Mouse (Mus musculus): ENCODE measurements around the gene Gm28308. TPM values are rescaled to one million over a fixed set of nuclear protein-coding genes. Genes with fewer than 3 reads are reported as not detected.

Gene Gm28308
- polyA plus RNA-seq (2015; fragmentation: Nextera tagmentation; extraction: Ambion mirVana), result not detected in 2 replicates

DNA sequence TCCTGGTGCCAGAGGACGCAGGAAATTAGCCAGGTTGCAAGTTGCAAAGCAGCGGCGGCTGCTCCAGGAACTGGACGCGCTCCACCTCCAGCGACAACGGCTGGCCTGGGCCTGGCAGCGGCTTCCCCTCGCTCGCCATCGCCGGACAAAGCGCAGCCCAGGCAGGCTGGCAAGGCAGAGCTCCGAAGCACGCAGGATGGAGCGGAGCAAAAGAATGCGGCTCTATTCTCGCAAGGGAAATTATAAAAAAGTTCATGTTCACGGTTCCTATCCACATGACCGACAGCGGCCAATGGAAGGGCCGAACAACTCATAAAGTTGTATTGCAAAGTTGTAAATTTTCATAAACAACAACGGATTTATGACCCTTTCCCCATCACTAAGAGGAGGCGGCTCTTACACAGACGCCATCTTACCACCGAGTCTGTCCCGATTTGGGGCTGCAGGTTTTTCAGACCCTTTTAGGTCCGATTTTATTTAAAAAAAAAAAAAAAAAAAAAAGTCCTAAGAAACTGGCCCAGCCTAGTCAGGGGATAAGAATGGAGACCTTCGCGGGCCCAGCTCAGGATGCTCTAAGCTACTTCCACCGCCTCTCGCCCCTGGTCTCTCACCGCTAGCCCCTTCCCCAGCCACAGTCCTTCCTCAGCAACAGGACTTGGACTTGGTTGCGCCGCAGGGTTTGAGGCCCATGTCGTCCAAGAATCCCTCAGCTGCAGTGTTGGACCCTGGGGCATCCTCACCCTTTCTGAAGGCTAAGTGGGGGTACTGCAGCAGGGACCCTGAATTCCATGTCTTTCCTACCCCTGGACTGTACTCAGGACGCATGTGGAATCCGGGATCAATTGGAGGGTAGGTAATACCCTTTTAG is at the start of gene Gm28308, which contains the start of gene Hoxa3:
Gene Gm28308, minus strand, starts transcription at position 221 of the 868 bp plus-strand sequence.
Gene Hoxa3, minus strand, starts transcription at position 218 of the 868 bp plus-strand sequence.
- H3K4me3 ChIP-seq (ENCODE audit: low read length), result peak within 1 kb of the TSS; percentile 30
- peaks cover 69% of the 10 kb centered on the region for H3K27me3 ChIP-seq (replicated peaks; ENCODE audit: control insufficient read depth, insufficient read depth, low read length)
- no peak for ATAC-seq
- H3K4me2 ChIP-seq (ENCODE audit: low read length), result peak within 1 kb of the TSS; percentile 38
- no peaks in the 10 kb centered on the region for H3K9me3 ChIP-seq (ENCODE audit: control insufficient read depth, low read length)
- no peaks in the 10 kb centered on the region for H3K36me3 ChIP-seq (ENCODE audit: control insufficient read depth, insufficient read depth, low read length)
- no peaks in the 10 kb centered on the region; the same call in 1 of the 2 replicates for H3K4me1 ChIP-seq (ENCODE audit: control insufficient read depth, insufficient read depth, low read depth, low read length)
- WGBS, result 8% methylated on average over 38 of the region's 38 CpGs
- H3K9ac ChIP-seq (ENCODE audit: low read depth, low read length), result no peak within 1 kb of the TSS; the same call in 1 of the 2 replicates
- peak within 1 kb of the TSS; percentile 54 for H3K27ac ChIP-seq (ENCODE audit: low read depth, low read length)

DNA sequence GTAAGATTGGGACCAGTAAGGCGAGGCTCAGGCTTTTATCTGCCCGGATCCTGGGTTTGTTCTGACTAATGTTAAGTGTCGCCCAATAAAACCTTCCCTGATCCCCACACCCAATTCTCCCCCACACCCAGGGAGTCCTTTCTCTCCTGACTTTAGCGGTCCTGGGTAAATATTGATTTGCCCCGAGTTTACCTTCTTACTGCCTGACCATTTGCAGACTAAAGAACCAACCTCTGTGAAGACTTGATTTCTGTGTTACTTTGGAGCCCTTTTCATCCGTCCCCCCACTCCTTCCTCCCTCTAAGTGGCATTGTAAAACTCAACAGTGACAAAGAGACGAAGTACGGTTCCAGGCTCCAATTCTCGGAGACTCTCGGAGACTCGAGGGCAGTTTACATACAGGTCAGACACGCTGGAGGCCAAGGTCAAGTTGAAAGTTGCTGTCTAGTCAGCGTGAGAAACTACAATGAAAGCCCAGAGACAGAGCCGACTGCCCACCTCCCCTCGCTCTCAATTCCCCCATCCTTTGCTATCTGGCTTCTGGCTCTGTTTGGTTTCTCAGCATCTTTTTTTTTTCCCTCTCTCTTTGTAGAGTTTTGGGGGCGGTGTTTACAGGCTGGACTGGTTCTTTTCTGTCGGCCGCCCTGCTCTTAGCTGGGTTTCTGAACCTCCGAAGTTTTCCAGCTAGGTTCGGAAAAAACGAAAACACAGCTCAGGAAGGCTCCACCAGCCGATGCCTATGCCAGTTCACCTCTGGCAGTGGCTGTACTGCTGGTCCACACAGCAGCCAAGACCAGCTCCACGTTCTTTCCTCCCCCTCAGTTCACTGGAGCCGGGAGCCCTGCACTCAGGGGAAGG is 49.6 kb upstream of the Gm28308 start:
- Histone ChIP-seq H3K4me3 (ENCODE audit: low read length) (no peak overlapping the region), H3K36me3 (ENCODE audit: control insufficient read depth, insufficient read depth, low read length) (no peaks in the 10 kb centered on the region), H3K4me2 (ENCODE audit: low read length) (no peak overlapping the region), H3K27me3 (replicated peaks; ENCODE audit: control insufficient read depth, insufficient read depth, low read length) (peaks cover 73% of the 10 kb centered on the region), H3K9ac (ENCODE audit: low read depth, low read length) (no peak overlapping the region), H3K9me3 (ENCODE audit: control insufficient read depth, low read length) (no peaks in the 10 kb centered on the region), H3K4me1 (ENCODE audit: control insufficient read depth, insufficient read depth, low read depth, low read length) (peaks cover 7% of the 10 kb centered on the region; the same call in 1 of the 2 replicates), H3K27ac (ENCODE audit: low read depth, low read length) (no peak overlapping the region)
- 3% methylated on average over 24 of the region's 24 CpGs for WGBS
- no peak for ATAC-seq

DNA sequence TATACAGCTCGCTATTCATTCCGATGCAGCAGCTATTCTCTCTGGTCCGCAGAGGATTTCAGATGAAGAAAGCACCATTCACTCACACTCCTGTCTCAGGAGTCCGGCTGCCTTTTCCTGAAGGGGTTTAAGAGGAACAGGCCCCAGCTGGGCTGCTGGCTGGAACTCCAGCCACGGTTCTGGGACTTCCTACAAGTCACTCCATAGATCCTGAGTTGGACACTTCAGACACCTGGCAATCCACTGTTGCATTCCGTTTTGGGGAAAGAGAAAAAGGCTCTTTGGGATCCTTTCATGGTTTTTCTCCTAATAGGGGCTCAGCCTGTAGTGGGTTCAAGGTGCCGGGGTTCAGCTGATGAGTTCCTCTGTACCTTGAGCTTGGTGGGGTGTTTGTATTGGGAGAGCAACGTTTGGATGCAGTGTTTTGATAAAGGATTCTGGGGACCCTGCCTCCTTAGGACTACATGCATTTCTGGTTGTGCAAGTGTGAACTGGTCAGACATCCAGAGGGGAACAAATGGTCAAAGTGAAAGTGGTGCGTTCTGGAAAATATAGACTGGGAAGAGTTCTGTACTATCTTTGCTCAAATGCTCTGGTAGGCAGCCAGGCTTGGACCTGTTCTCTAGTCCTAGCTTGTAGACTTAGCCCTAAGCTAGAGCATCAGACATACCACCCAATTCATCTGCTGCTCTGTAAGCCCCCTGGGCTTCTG is 48.8 kb upstream of the Gm28308 start:
- Histone ChIP-seq H3K4me2 (ENCODE audit: low read length) (no peak overlapping the region), H3K27me3 (replicated peaks; ENCODE audit: control insufficient read depth, insufficient read depth, low read length) (peaks cover 74% of the 10 kb centered on the region), H3K9ac (ENCODE audit: low read depth, low read length) (no peak overlapping the region), H3K4me3 (ENCODE audit: low read length) (no peak overlapping the region), H3K27ac (ENCODE audit: low read depth, low read length) (no peak overlapping the region), H3K9me3 (ENCODE audit: control insufficient read depth, low read length) (no peaks in the 10 kb centered on the region), H3K4me1 (ENCODE audit: control insufficient read depth, insufficient read depth, low read depth, low read length) (peaks cover 7% of the 10 kb centered on the region; the same call in 1 of the 2 replicates), H3K36me3 (ENCODE audit: control insufficient read depth, insufficient read depth, low read length) (no peaks in the 10 kb centered on the region)
- WGBS, result 3% methylated on average over 9 of the region's 9 CpGs
- no peak for ATAC-seq

DNA sequence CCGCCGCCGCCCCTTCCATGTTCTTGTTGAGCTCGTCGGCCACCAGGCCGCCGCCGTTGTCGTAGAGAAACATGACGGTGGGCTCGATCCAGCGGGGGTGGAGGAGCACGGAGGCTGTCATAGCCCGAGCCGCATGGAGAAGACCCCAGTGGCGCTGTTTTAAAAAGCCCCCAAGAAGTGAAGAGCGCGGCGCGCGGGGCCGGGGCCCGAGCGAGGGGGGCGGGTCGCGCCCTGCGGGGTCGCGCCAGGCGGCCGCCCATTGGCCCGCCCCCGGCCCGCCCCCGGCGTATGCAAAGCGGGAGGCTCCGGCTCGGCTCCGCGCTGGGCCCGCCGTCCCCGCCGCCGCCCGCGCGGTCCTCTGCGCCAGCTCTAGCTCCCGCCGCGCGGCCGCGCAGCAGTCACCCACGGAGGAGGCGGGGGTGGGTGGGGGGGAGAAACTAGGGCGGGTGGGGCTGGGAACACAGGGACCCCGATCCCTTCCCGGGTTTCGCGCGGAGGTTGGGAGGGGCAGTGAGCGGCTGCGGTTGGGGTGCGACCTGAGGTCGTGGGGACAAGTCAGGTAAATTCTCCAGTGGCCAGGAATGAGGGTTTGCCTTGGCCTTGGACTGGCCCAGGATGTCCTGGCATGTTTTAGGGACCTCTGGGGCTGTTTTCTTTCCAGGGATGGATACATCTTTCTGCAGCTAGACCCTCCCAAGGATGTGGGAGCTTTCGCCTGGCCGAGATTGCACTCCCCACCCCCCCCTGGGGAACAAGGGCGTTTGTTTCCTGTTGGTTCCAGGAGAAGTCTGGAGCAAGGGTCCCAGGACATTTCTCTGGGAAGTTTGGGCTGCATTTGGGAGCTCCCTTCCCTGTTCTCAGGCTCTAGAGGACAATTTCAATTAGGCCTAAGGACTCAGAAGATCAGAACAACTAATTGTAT is 47.8 kb upstream of the Gm28308 start, which contains the start of gene Hoxa13:
Gene Hoxa13, minus strand, starts transcription at position 227 of the 922 bp plus-strand sequence.
- Histone ChIP-seq H3K4me1 (ENCODE audit: control insufficient read depth, insufficient read depth, low read depth, low read length) (peaks cover 7% of the 10 kb centered on the region; the same call in 1 of the 2 replicates), H3K9me3 (ENCODE audit: control insufficient read depth, low read length) (no peaks in the 10 kb centered on the region), H3K4me3 (ENCODE audit: low read length) (peak within 1 kb of the TSS; percentile 31), H3K4me2 (ENCODE audit: low read length) (peak within 1 kb of the TSS; percentile 49), H3K27me3 (replicated peaks; ENCODE audit: control insufficient read depth, insufficient read depth, low read length) (peaks cover 73% of the 10 kb centered on the region), H3K27ac (ENCODE audit: low read depth, low read length) (no peak within 1 kb of the TSS), H3K36me3 (ENCODE audit: control insufficient read depth, insufficient read depth, low read length) (no peaks in the 10 kb centered on the region), H3K9ac (ENCODE audit: low read depth, low read length) (no peak within 1 kb of the TSS)
- ATAC-seq, result 0 out of 2 replicates have a peak, but pooled peaks have one; percentile 11
- WGBS, result under 1% methylated on average over 39 of the region's 72 CpGs

DNA sequence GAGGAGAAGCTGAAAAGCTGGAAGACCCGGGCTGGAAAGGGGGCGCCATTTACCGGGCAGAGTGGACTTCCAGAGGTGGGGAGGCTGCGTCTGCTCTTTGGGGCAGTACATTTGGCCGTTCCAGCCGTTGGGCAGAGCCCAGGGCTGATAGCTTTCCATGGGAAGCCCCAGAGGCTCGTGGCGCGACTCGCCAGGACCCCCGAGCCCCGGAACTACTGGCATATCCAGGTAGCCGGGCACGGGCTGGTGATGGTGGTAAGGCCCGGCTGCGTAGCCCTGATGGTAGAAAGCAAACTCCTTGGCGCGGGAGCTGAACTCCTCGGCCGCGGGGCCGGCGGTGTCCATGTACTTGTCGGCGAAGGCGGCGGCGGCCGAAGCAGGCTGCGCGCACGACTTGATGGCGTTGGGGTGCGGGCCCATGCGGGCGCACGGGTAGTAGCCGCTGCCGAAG is 46.7 kb upstream of the Gm28308 start:
- Histone ChIP-seq H3K36me3 (ENCODE audit: control insufficient read depth, insufficient read depth, low read length) (no peaks in the 10 kb centered on the region), H3K9ac (ENCODE audit: low read depth, low read length) (no peak overlapping the region), H3K9me3 (ENCODE audit: control insufficient read depth, low read length) (no peaks in the 10 kb centered on the region), H3K4me3 (ENCODE audit: low read length) (peak overlapping the region; percentile 31; the same call in 1 of the 2 replicates), H3K4me2 (ENCODE audit: low read length) (peak overlapping the region; percentile 49; the same call in 1 of the 2 replicates), H3K27ac (ENCODE audit: low read depth, low read length) (no peak overlapping the region), H3K27me3 (replicated peaks; ENCODE audit: control insufficient read depth, insufficient read depth, low read length) (peaks cover 73% of the 10 kb centered on the region), H3K4me1 (ENCODE audit: control insufficient read depth, insufficient read depth, low read depth, low read length) (peaks cover 7% of the 10 kb centered on the region; the same call in 1 of the 2 replicates)
- under 1% methylated on average over 38 of the region's 39 CpGs for WGBS
- ATAC-seq, result no peak

DNA sequence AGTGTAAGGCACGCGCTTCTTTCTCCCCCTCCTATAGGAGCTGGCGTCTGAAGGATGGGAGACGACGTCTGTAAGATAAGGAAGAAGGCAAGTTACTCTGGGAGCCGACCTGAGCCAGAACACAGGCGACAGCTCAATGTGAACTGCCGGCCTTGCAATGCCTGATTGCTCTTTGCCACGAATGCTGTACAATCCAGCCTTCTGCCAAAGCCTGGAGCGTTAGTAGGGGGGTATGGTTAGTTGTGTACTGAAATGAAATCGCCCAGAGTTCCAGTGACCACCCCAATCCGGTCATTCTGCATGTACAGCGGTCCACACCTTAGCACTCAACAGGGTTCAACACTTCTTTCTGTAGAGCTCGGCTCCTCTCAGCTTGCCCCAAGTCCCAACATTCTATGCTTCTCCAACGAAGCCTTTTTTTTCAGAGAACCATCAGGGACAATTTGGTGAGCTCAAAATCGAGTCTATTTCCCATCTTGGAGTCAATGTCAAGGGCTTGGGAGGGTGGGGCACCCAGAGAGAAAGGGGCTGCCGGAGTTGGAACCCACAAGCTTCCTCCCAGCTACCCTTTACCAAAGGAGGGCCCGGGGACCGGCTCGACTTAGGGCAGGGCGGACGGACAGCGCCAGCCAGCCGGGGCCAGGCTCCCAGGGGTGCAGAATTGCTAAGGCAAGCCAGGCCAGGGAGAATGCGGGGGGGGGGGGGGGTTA is 46.1 kb upstream of the Gm28308 start:
- Histone ChIP-seq H3K9ac (ENCODE audit: low read depth, low read length) (no peak overlapping the region), H3K9me3 (ENCODE audit: control insufficient read depth, low read length) (no peaks in the 10 kb centered on the region), H3K4me2 (ENCODE audit: low read length) (no peak overlapping the region), H3K36me3 (ENCODE audit: control insufficient read depth, insufficient read depth, low read length) (no peaks in the 10 kb centered on the region), H3K4me3 (ENCODE audit: low read length) (no peak overlapping the region), H3K4me1 (ENCODE audit: control insufficient read depth, insufficient read depth, low read depth, low read length) (peaks cover 7% of the 10 kb centered on the region; the same call in 1 of the 2 replicates), H3K27ac (ENCODE audit: low read depth, low read length) (no peak overlapping the region), H3K27me3 (replicated peaks; ENCODE audit: control insufficient read depth, insufficient read depth, low read length) (peaks cover 68% of the 10 kb centered on the region)
- no peak for ATAC-seq
- 2% methylated on average over 24 of the region's 25 CpGs for WGBS

DNA sequence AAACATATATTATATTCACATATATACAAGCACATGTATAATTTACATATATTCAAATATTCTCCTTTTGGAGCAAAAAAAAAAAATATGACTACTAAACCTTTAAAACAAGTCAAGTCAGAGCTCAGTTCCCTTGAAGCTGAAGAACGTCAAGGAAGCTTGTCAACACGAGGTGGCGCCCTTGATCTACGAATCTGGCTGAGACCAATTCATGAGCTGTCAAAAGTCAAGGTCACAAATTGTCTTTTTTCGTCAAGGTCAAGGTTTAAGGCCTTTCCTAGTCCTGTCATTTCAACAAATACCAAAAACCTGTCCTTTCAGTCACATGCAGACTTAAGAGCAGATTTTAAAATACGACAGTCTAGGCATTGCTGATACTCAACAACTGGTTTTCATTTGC is 43.8 kb upstream of the Gm28308 start:
- no peak for ATAC-seq
- no peak overlapping the region for H3K4me2 ChIP-seq (ENCODE audit: low read length)
- H3K4me1 ChIP-seq (ENCODE audit: control insufficient read depth, insufficient read depth, low read depth, low read length), result peaks cover 7% of the 10 kb centered on the region; the same call in 1 of the 2 replicates
- H3K27me3 ChIP-seq (replicated peaks; ENCODE audit: control insufficient read depth, insufficient read depth, low read length), result peaks cover 61% of the 10 kb centered on the region
- WGBS, result under 1% methylated on average over 6 of the region's 6 CpGs
- no peaks in the 10 kb centered on the region for H3K9me3 ChIP-seq (ENCODE audit: control insufficient read depth, low read length)
- H3K9ac ChIP-seq (ENCODE audit: low read depth, low read length), result no peak overlapping the region
- no peaks in the 10 kb centered on the region for H3K36me3 ChIP-seq (ENCODE audit: control insufficient read depth, insufficient read depth, low read length)
- no peak overlapping the region for H3K4me3 ChIP-seq (ENCODE audit: low read length)
- H3K27ac ChIP-seq (ENCODE audit: low read depth, low read length), result no peak overlapping the region

Measured in hindbrain, embryonic 16.5 days (tissue).